Mouse (Mus musculus): Measurements from ENCODE around the gene Ryr3. TPM values are rescaled to one million over a fixed set of nuclear protein-coding genes. Genes with fewer than 3 reads are reported as not detected.

The Ryr3 gene
- polyA plus RNA-seq, 1 experiment from 2014 or later = 2.1 TPM

DNA sequence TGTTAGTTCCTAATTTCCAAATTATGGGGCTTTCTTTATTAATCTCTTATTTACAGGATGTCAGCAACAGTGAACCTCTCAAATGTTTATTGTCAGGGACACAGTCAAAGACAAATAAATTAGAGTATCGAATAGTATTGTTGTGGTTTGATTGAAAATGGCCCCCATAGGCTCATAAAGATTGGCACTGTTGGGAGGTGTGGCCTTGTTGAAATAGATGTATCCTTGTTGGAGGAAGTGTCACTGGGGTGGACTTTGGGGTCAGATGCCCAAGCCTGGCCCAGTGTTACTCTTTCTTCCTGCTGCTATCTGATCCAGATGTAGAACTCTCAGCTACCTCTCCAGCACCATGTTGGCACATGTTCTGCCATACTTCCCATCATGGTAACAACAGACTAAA, 495.7 kb downstream of the Ryr3 start:
- 46% methylated on average over 1 of the region's 1 CpGs for WGBS
- H3K9me3 ChIP-seq (ENCODE audit: control insufficient read depth, low read length) = no peaks in the 10 kb centered on the region
- no peaks in the 10 kb centered on the region for H3K27me3 ChIP-seq (ENCODE audit: control insufficient read depth, insufficient read depth, low read length)

GRCm38 (mm10) chr2:112720715-112721114, 496.2 kb downstream of the Ryr3 start:
- no peak overlapping the region for H3K4me2 ChIP-seq (replicated peaks; ENCODE audit: low read depth)
- no peaks in the 10 kb centered on the region for H3K36me3 ChIP-seq (ENCODE audit: control insufficient read depth, insufficient read depth, low read length)
- DNase-seq (ENCODE audit: low spot score) (no peak), ATAC-seq (ENCODE audit: low FRiP score, low TSS enrichment) (no peak)
- WGBS = 42% methylated on average over 3 of the region's 3 CpGs
- H3K9ac ChIP-seq (ENCODE audit: low read length) = no peak overlapping the region
- no peaks in the 10 kb centered on the region for H3K9me3 ChIP-seq (ENCODE audit: control insufficient read depth, low read length)
- no peak overlapping the region for H3K4me3 ChIP-seq (ENCODE audit: low read depth, low read length)
- TF ChIP-seq EP300 (optimal IDR thresholded peaks at IDR 0.05) (no peak), CTCF (IDR thresholded peaks at IDR 0.05; ENCODE audit: low read depth) (no peak)
- H3K27me3 ChIP-seq (ENCODE audit: control insufficient read depth, insufficient read depth, low read length) = no peaks in the 10 kb centered on the region
- no peaks in the 10 kb centered on the region for H3K4me1 ChIP-seq (replicated peaks; ENCODE audit: control insufficient read depth, insufficient read depth)
- H3K27ac ChIP-seq (replicated peaks) = no peak overlapping the region

More for the DNA sequence above, 495.7 kb downstream of the Ryr3 start:
- H3K4me2 ChIP-seq (replicated peaks; ENCODE audit: low read depth) = no peak overlapping the region
- no peak overlapping the region for H3K4me3 ChIP-seq (ENCODE audit: low read depth, low read length)
- H3K4me1 ChIP-seq (replicated peaks; ENCODE audit: control insufficient read depth, insufficient read depth) = no peaks in the 10 kb centered on the region
- no peak overlapping the region for H3K9ac ChIP-seq (ENCODE audit: low read length)
- no peak for TF ChIP-seq EP300 (optimal IDR thresholded peaks at IDR 0.05)
- TF ChIP-seq CTCF (IDR thresholded peaks at IDR 0.05; ENCODE audit: low read depth) = no peak
- no peak overlapping the region for H3K27ac ChIP-seq (replicated peaks)
- DNase-seq (ENCODE audit: low spot score) (no peak), ATAC-seq (ENCODE audit: low FRiP score, low TSS enrichment) (no peak)
- H3K36me3 ChIP-seq (ENCODE audit: control insufficient read depth, insufficient read depth, low read length) = no peaks in the 10 kb centered on the region

GRCm38 (mm10) chr2:112714648-112715047, 502.2 kb downstream of the Ryr3 start:
- TF ChIP-seq CTCF (IDR thresholded peaks at IDR 0.05; ENCODE audit: low read depth) = no peak
- no peak for TF ChIP-seq EP300 (optimal IDR thresholded peaks at IDR 0.05)
- no peaks in the 10 kb centered on the region for H3K36me3 ChIP-seq (ENCODE audit: control insufficient read depth, insufficient read depth, low read length)
- H3K27ac ChIP-seq (replicated peaks) = no peak overlapping the region
- ATAC-seq (ENCODE audit: low FRiP score, low TSS enrichment) (no peak), DNase-seq (ENCODE audit: low spot score) (no peak)
- H3K27me3 ChIP-seq (ENCODE audit: control insufficient read depth, insufficient read depth, low read length) = no peaks in the 10 kb centered on the region
- H3K9ac ChIP-seq (ENCODE audit: low read length) = no peak overlapping the region
- H3K4me1 ChIP-seq (replicated peaks; ENCODE audit: control insufficient read depth, insufficient read depth) = no peaks in the 10 kb centered on the region
- 55% methylated on average over 4 of the region's 4 CpGs for WGBS
- no peak overlapping the region for H3K4me2 ChIP-seq (replicated peaks; ENCODE audit: low read depth)
- H3K4me3 ChIP-seq (ENCODE audit: low read depth, low read length) = no peak overlapping the region
- H3K9me3 ChIP-seq (ENCODE audit: control insufficient read depth, low read length) = no peaks in the 10 kb centered on the region

DNA sequence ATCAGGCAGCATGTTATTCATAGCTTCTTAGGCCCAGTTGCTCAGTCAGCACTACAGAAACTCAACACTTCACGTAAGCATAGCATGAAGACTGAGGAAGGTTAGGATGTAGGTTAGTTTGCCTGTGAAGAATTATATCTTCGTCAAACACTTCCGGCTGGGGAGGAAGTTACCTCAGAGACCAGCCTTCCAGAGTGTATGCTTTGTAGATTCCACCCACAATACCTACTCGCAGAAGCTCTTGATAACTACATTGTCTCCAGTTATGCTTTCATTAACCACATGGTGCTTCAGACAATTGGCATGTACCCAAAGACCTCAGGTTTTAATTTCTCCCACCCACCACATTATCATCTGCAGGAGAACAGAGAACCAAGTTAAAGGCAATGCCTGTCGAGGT, 535.1 kb downstream of the Ryr3 start:
- Histone ChIP-seq H3K4me1 (replicated peaks; ENCODE audit: control insufficient read depth, insufficient read depth) (no peaks in the 10 kb centered on the region), H3K9ac (ENCODE audit: low read length) (no peak overlapping the region), H3K4me2 (replicated peaks; ENCODE audit: low read depth) (no peak overlapping the region), H3K27ac (replicated peaks) (no peak overlapping the region), H3K9me3 (ENCODE audit: control insufficient read depth, low read length) (no peaks in the 10 kb centered on the region), H3K4me3 (ENCODE audit: low read depth, low read length) (no peak overlapping the region), H3K36me3 (ENCODE audit: control insufficient read depth, insufficient read depth, low read length) (no peaks in the 10 kb centered on the region), H3K27me3 (ENCODE audit: control insufficient read depth, insufficient read depth, low read length) (no peaks in the 10 kb centered on the region)
- TF ChIP-seq EP300 (optimal IDR thresholded peaks at IDR 0.05) = no peak
- DNase-seq (ENCODE audit: low spot score) (no peak), ATAC-seq (ENCODE audit: low FRiP score, low TSS enrichment) (no peak)
- WGBS = 65% methylated on average over 5 of the region's 5 CpGs

GRCm38 (mm10) chr2:112677246-112677645, 539.6 kb downstream of the Ryr3 start:
- Histone ChIP-seq H3K36me3 (ENCODE audit: control insufficient read depth, insufficient read depth, low read length) (no peaks in the 10 kb centered on the region), H3K27ac (replicated peaks) (no peak overlapping the region), H3K9ac (ENCODE audit: low read length) (no peak overlapping the region), H3K27me3 (ENCODE audit: control insufficient read depth, insufficient read depth, low read length) (no peaks in the 10 kb centered on the region), H3K4me3 (ENCODE audit: low read depth, low read length) (no peak overlapping the region), H3K9me3 (ENCODE audit: control insufficient read depth, low read length) (no peaks in the 10 kb centered on the region), H3K4me1 (replicated peaks; ENCODE audit: control insufficient read depth, insufficient read depth) (no peaks in the 10 kb centered on the region), H3K4me2 (replicated peaks; ENCODE audit: low read depth) (no peak overlapping the region)
- TF ChIP-seq CTCF (IDR thresholded peaks at IDR 0.05; ENCODE audit: low read depth) = no peak
- no peak for TF ChIP-seq EP300 (optimal IDR thresholded peaks at IDR 0.05)
- WGBS = 80% methylated on average over 1 of the region's 1 CpGs
- DNase-seq (ENCODE audit: low spot score) = no peak
- ATAC-seq (ENCODE audit: low FRiP score, low TSS enrichment) = no peak

GRCm38 (mm10) chr2:112676721-112677120, 540.2 kb downstream of the Ryr3 start:
- TF ChIP-seq EP300 (optimal IDR thresholded peaks at IDR 0.05) = no peak
- TF ChIP-seq CTCF (IDR thresholded peaks at IDR 0.05; ENCODE audit: low read depth) = no peak
- no peaks in the 10 kb centered on the region for H3K36me3 ChIP-seq (ENCODE audit: control insufficient read depth, insufficient read depth, low read length)
- no peak overlapping the region for H3K4me2 ChIP-seq (replicated peaks; ENCODE audit: low read depth)
- no peak overlapping the region for H3K4me3 ChIP-seq (ENCODE audit: low read depth, low read length)
- 36% methylated on average over 1 of the region's 1 CpGs for WGBS
- H3K4me1 ChIP-seq (replicated peaks; ENCODE audit: control insufficient read depth, insufficient read depth) = no peaks in the 10 kb centered on the region
- ATAC-seq (ENCODE audit: low FRiP score, low TSS enrichment) (no peak), DNase-seq (ENCODE audit: low spot score) (no peak)
- H3K9me3 ChIP-seq (ENCODE audit: control insufficient read depth, low read length) = no peaks in the 10 kb centered on the region
- H3K27ac ChIP-seq (replicated peaks) = no peak overlapping the region
- no peaks in the 10 kb centered on the region for H3K27me3 ChIP-seq (ENCODE audit: control insufficient read depth, insufficient read depth, low read length)
- H3K9ac ChIP-seq (ENCODE audit: low read length) = no peak overlapping the region
